Mouse (Mus musculus): Measurements from ENCODE around the gene Dusp1.

- TF ChIP-seq GATA1 (IDR thresholded peaks at IDR 0.05; ENCODE audit: low read length) (no peak), TAL1 (IDR thresholded peaks at IDR 0.05; ENCODE audit: low read length) (no peak)
Measured at GRCm38 (mm10) chr17:26457506-26457905, 104.4 kb downstream of the Dusp1 start.

All from erythroblast, embryonic 14.5 days (primary cell).